Mouse (Mus musculus): ENCODE measurements around the gene Pak1ip1. TPM values are rescaled to one million over a fixed set of nuclear protein-coding genes. Genes with fewer than 3 reads are reported as not detected.

Gene Pak1ip1
- polyA plus RNA-seq, 1 experiment from 2014 or later: 55.7 TPM

DNA sequence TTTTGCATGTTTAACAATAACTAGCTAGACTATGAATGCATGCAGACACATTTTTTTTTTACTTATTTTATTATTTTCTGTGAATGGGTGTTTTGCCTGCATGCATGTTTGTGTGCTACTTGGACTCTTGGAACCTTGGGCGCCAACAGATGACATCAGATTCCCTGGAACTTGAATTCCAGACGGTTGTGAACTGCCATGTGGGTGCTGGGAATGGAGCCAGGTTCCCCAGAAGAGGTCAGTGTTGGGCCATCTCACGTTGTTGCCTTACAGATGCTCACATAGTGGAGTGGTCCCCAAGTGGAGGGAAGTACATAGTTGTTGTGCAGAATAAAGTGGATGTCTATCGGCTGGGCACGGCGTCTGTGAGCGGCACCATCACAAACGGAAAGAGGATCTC lies 8.1 kb downstream of the Pak1ip1 start:
- H3K4me2 ChIP-seq (replicated peaks): no peak overlapping the region
- peaks cover 81% of the 10 kb centered on the region for H3K36me3 ChIP-seq
- no peaks in the 10 kb centered on the region for H3K4me1 ChIP-seq
- H3K27ac ChIP-seq: no peak overlapping the region
- ATAC-seq (ENCODE audit: insufficient number of reproducible peaks, insufficient read depth, low FRiP score, low TSS enrichment): no peak
- H3K9me3 ChIP-seq: no peaks in the 10 kb centered on the region
- H3K4me3 ChIP-seq: no peak overlapping the region
- H3K27me3 ChIP-seq: no peaks in the 10 kb centered on the region
- 89% methylated on average over 8 of the region's 8 CpGs for WGBS
- no peak overlapping the region for H3K9ac ChIP-seq

DNA sequence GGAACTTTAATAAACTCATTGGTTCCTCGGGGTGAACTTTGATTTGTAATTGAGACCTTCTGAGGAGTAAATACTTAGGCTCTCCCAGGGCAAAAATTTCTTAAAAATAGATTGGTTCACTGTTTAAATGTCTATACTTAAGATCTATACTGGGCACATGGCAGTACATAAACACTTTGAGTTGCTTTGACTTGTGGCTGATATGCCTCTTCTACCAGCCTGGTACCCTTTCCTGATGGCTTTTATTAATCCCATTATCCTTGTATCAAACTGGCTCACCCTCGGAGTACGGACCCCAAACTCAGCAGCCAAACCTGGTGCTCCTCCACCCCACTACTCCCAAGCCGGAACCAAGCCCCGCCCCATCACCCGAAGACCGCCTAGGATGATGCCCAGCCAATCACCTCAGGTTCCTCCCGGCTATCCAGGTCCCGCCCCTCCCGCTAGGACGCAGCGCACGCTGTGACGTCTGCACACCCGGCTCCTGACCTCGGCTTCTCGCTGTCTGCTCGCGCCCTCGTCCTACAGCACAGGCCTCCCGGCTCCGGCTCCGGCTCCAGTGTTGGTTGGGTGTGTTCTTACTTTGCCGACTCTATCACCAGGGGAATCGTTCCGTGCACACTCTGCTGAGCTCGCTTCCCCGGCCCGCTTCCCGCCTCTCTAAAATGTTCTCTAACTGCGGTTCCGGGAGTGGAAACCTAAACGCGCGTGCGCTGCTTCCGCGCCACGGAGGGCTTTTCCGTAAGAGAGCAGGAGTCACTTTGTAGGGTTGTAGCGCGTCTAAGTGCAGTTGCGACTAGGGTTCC lies 15.2 kb downstream of the Pak1ip1 start, which contains the start of gene Tmem14c:
Tmem14c (plus strand) TSS at position 464 of the 806 bp plus-strand sequence.
- under 1% methylated on average over 43 of the region's 43 CpGs for WGBS
- Histone ChIP-seq H3K4me1 (peaks cover 9% of the 10 kb centered on the region), H3K4me2 (replicated peaks) (peak within 1 kb of the TSS; percentile 71), H3K4me3 (peak within 1 kb of the TSS; percentile 58), H3K27me3 (no peaks in the 10 kb centered on the region), H3K27ac (peak within 1 kb of the TSS; percentile 86), H3K9me3 (no peaks in the 10 kb centered on the region), H3K9ac (peak within 1 kb of the TSS; percentile 65), H3K36me3 (peaks cover 47% of the 10 kb centered on the region)
- ATAC-seq (ENCODE audit: insufficient number of reproducible peaks, insufficient read depth, low FRiP score, low TSS enrichment): peak; percentile 95

DNA sequence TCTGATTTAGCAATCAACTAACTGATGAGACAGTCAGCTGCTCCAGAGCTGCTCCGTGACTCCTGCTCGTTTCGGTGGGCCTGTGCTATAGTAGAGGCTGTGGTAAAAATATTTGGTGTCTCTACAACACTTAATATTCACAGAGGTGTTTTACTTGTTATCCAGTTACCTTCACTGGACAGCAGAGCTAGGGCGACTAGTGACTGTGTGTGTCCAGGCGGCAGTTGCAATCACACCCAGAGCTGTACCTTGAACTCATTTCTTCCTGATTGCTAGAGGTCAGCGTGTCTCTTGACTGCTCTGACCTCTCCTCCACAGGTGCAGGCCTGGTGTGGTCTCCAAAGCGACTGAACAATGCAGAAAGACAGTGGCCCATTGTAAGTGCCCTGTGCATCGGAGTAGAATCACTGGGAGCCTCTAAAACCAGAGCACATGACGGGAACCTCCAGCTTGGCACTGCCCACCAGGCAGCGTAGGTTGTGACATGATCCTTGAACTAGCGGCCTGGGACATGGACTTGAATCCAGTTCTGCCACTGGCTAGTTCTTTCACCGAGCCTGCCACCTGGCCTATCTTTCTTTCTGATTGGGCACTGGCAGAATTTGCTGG lies 16.1 kb downstream of the Pak1ip1 start:
- no peak for ATAC-seq (ENCODE audit: insufficient number of reproducible peaks, insufficient read depth, low FRiP score, low TSS enrichment)

DNA sequence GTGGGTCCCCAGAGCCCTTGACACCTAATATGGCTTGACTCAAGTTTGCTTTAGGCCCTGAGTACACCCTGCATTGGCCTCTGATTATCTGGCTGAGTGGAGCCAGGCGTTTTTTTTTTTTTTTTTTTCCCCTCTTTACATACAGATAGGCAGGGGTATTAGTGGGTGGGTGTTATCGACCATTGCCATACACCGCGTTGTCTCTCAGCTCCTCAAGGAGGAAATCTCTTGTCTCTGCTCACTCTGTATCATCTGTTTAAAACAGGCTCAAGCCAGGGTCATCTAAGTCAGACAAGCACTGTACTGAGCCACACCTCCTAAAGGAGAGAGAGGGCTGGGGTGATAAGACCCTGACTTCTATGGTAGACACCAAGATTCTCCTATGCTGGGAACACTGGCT lies 17.0 kb downstream of the Pak1ip1 start:
- H3K4me2 ChIP-seq (replicated peaks): 0 out of 2 replicates have a peak overlapping the region, but pooled peaks have one; percentile 71
- H3K4me1 ChIP-seq: peaks cover 9% of the 10 kb centered on the region
- 0 out of 2 replicates have a peak overlapping the region, but pooled peaks have one; percentile 3 for H3K9ac ChIP-seq
- H3K4me3 ChIP-seq: no peak overlapping the region
- no peak for ATAC-seq (ENCODE audit: insufficient number of reproducible peaks, insufficient read depth, low FRiP score, low TSS enrichment)
- H3K27ac ChIP-seq: no peak overlapping the region
- peaks cover 41% of the 10 kb centered on the region for H3K36me3 ChIP-seq
- no peaks in the 10 kb centered on the region for H3K27me3 ChIP-seq
- no peaks in the 10 kb centered on the region for H3K9me3 ChIP-seq
- 91% methylated on average over 4 of the region's 4 CpGs for WGBS

More for the DNA sequence above, 16.1 kb downstream of the Pak1ip1 start:
- H3K9ac ChIP-seq: peak overlapping the region; percentile 65
- H3K4me3 ChIP-seq: peak overlapping the region; percentile 58
- H3K27me3 ChIP-seq: no peaks in the 10 kb centered on the region
- peak overlapping the region; percentile 86 for H3K27ac ChIP-seq
- WGBS: 35% methylated on average over 12 of the region's 12 CpGs
- H3K4me1 ChIP-seq: peaks cover 9% of the 10 kb centered on the region
- H3K9me3 ChIP-seq: no peaks in the 10 kb centered on the region
- H3K4me2 ChIP-seq (replicated peaks): peak overlapping the region; percentile 71
- H3K36me3 ChIP-seq: peaks cover 45% of the 10 kb centered on the region

DNA sequence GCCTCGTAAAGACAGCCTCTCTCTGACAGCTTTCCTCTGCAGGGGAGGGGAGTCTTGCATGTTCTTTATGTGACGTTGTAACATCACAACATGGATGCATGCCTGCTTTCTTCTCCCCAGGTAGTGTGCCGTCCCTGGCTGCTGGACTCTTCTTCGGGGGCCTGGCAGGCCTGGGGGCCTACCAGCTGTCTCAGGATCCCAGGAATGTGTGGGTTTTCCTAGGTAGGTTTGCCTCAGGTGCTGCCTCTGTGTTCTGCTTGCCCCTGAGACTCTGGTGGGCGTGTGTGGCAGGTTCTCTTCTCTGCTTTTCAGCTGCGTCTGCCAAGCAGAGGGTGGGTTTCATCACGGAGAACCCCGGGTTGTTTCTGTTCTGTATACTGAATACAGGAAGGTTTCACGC lies 17.4 kb downstream of the Pak1ip1 start:
- H3K9ac ChIP-seq: 0 out of 2 replicates have a peak overlapping the region, but pooled peaks have one; percentile 3
- H3K9me3 ChIP-seq: no peaks in the 10 kb centered on the region
- ATAC-seq (ENCODE audit: insufficient number of reproducible peaks, insufficient read depth, low FRiP score, low TSS enrichment): no peak
- no peak overlapping the region for H3K27ac ChIP-seq
- H3K4me3 ChIP-seq: no peak overlapping the region
- no peaks in the 10 kb centered on the region for H3K27me3 ChIP-seq
- no peak overlapping the region for H3K4me2 ChIP-seq (replicated peaks)
- H3K4me1 ChIP-seq: peaks cover 9% of the 10 kb centered on the region
- WGBS: 97% methylated on average over 9 of the region's 9 CpGs
- peaks cover 37% of the 10 kb centered on the region for H3K36me3 ChIP-seq

DNA sequence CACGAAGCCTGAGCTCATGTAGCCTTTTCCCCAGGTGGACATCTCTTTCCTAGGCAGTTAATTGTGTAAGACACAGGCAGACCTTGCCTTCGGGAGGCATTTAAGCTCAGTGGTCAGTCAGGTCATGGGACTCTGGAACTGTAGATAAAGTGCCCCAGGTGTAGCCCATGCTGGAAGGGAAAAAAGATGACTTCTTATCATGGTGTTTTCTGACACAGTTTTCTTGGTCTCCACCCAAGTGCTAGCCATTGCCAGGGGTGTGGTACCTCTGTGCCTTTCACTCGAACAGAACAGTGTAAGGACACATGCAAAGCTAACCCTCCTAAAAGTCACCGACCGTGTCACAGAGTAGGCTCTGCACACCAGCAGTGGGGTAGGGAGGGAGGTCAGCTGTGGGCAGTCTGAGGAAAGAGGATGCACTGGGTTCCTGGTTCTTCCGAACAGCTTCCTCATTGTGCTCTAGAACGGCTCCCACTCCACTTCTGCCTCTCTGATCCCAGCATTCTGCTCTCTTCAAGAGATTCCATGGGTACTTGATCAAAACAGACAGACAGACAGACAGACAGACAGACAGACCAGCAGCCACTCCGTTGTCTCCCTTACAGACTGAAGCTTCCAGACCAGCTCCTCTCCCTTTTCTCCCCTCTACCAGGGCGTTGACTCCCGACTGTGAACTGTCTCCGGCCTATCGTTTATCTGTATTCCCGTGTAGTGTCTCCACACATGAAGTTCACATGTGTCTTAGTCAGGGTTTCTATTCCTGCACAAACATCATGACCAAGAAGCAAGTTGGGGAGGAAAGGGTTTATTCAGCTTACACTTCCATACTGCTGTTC lies 18.2 kb downstream of the Pak1ip1 start:
- no peak overlapping the region for H3K4me2 ChIP-seq (replicated peaks)
- H3K36me3 ChIP-seq: peaks cover 42% of the 10 kb centered on the region
- no peak overlapping the region for H3K4me3 ChIP-seq
- ATAC-seq (ENCODE audit: insufficient number of reproducible peaks, insufficient read depth, low FRiP score, low TSS enrichment): no peak
- H3K9ac ChIP-seq: no peak overlapping the region
- H3K9me3 ChIP-seq: no peaks in the 10 kb centered on the region
- H3K4me1 ChIP-seq: peaks cover 9% of the 10 kb centered on the region
- 95% methylated on average over 13 of the region's 13 CpGs for WGBS
- no peaks in the 10 kb centered on the region for H3K27me3 ChIP-seq
- no peak overlapping the region for H3K27ac ChIP-seq

DNA sequence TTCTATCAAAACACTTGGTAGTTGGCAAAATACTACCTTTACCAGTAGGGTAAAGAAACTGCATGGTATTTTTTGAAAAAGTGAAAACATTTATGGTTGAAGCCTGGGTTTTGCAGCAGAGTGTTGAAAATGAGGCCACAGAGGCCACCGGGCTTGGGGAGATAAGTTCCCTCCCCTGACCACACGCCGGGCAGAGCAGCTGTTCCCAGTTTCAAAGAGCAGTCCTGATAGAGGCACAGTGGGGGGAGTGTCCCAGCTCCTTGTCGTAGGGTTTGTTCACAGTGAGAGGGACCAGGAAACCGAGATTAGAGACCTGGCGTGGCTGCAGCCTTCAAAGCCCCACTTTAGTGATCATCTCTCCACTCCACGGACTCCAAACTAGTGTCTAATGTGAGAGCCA lies 19.7 kb downstream of the Pak1ip1 start:
- Histone ChIP-seq H3K4me3 (no peak overlapping the region), H3K27me3 (no peaks in the 10 kb centered on the region), H3K4me2 (replicated peaks) (no peak overlapping the region), H3K9me3 (no peaks in the 10 kb centered on the region), H3K9ac (no peak overlapping the region), H3K4me1 (peaks cover 9% of the 10 kb centered on the region), H3K36me3 (peaks cover 42% of the 10 kb centered on the region), H3K27ac (no peak overlapping the region)
- no peak for ATAC-seq (ENCODE audit: insufficient number of reproducible peaks, insufficient read depth, low FRiP score, low TSS enrichment)
- 72% methylated on average over 7 of the region's 7 CpGs for WGBS

DNA sequence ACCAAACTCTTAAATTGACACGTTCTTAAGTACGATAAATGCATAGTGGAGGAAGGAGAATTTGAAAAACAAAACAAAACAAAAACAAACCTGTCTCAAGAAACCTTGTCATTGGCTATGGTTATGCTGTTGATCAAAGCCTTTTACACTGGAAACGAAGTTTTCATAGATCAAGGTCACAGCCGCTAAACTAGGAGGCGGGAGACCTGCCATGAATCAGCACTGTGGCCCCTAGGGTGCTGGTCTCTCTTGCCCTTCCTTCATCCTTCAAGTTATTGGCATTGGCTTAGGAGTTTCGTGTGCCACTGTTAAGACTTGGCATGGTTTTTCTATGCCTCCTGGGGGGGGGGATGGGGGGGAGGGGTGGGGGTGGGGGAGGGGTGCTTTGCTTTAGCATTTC lies 20.8 kb downstream of the Pak1ip1 start:
- Histone ChIP-seq H3K4me2 (replicated peaks) (no peak overlapping the region), H3K36me3 (peaks cover 42% of the 10 kb centered on the region)
- 86% methylated on average over 6 of the region's 6 CpGs for WGBS

DNA sequence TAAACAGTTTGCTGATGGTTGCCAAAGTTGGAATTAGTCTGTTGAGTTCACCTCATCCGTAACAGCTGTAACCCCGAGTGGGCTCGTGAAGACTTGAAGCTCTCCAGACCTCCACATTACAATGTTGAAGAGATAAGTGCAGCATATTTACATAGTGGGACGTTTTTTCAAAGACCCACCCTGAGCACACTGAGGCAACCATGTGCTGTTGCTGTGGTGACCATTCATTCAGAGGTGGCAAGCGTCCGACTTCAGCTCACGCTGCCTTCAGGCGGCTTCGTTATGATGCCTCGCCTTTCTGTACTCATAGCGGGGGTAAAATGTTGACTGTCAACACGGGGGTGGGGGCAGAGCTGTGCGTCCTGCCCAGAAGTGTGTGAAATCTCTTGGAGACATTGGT lies 21.3 kb downstream of the Pak1ip1 start:
- H3K4me2 ChIP-seq (replicated peaks): no peak overlapping the region
- WGBS: 90% methylated on average over 13 of the region's 13 CpGs
- H3K27me3 ChIP-seq: no peaks in the 10 kb centered on the region
- no peak overlapping the region for H3K9ac ChIP-seq
- ATAC-seq (ENCODE audit: insufficient number of reproducible peaks, insufficient read depth, low FRiP score, low TSS enrichment): no peak
- H3K36me3 ChIP-seq: peaks cover 42% of the 10 kb centered on the region
- no peaks in the 10 kb centered on the region for H3K9me3 ChIP-seq
- no peak overlapping the region for H3K4me3 ChIP-seq
- H3K27ac ChIP-seq: no peak overlapping the region
- peaks cover 5% of the 10 kb centered on the region for H3K4me1 ChIP-seq

More for the DNA sequence above, 20.8 kb downstream of the Pak1ip1 start:
- no peak for ATAC-seq (ENCODE audit: insufficient number of reproducible peaks, insufficient read depth, low FRiP score, low TSS enrichment)
- H3K4me3 ChIP-seq: no peak overlapping the region
- no peak overlapping the region for H3K27ac ChIP-seq
- no peak overlapping the region for H3K9ac ChIP-seq
- H3K9me3 ChIP-seq: no peaks in the 10 kb centered on the region
- peaks cover 9% of the 10 kb centered on the region for H3K4me1 ChIP-seq
- no peaks in the 10 kb centered on the region for H3K27me3 ChIP-seq

DNA sequence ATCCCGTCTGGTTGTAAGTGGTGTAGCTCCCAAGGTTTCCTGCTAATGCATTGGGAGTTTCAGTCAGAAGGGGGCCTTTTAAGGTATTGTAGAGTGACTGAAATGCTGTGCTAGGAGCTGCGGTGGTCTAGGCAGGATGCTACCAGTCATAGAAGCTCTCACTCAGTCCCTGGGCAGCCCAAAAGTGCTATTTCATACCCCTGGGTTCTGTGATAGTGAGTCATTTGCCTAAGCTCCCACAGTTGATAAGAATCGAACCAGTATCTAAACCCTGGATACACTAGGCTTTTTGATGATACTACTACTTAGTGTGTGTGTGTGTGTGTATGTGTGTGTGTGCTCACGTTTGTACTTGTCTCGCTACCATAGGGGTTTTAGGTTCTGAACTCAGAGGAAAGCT lies 29.3 kb downstream of the Pak1ip1 start:
- WGBS: 75% methylated on average over 5 of the region's 5 CpGs
- no peak overlapping the region for H3K4me2 ChIP-seq (replicated peaks)

DNA sequence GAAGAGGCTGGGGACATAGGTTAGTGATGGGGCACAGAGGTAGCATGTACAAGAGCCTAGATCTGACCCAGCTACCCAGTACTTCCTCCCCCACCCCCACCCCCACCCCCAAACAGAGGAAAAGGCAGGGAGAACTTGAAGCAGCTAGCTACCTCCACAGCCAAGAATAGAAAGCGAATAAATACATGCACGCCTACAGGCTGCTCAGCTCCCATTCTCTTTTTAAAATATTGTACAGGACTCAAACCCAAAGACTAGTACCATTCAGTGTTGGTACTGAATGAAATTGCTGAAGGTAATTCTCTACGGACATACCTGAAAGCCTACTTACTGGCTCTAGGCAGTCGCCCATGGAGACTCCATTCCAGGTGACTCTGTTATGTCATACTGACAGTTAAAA lies 41.7 kb downstream of the Pak1ip1 start:
- Histone ChIP-seq H3K4me3 (no peak overlapping the region), H3K27ac (no peak overlapping the region), H3K4me2 (replicated peaks) (no peak overlapping the region), H3K9ac (no peak overlapping the region), H3K9me3 (no peaks in the 10 kb centered on the region), H3K36me3 (no peaks in the 10 kb centered on the region), H3K27me3 (no peaks in the 10 kb centered on the region), H3K4me1 (no peaks in the 10 kb centered on the region)
- no peak for ATAC-seq (ENCODE audit: insufficient number of reproducible peaks, insufficient read depth, low FRiP score, low TSS enrichment)
- WGBS: 85% methylated on average over 4 of the region's 4 CpGs

More for the DNA sequence above, 29.3 kb downstream of the Pak1ip1 start:
- Histone ChIP-seq H3K9me3 (no peaks in the 10 kb centered on the region), H3K27me3 (0 out of 2 replicates have a peak, but pooled peaks cover 3% of the 10 kb centered on the region), H3K4me3 (no peak overlapping the region), H3K9ac (no peak overlapping the region), H3K4me1 (no peaks in the 10 kb centered on the region), H3K27ac (no peak overlapping the region), H3K36me3 (no peaks in the 10 kb centered on the region)
- no peak for ATAC-seq (ENCODE audit: insufficient number of reproducible peaks, insufficient read depth, low FRiP score, low TSS enrichment)
